Mouse (Mus musculus): ENCODE results near the gene Cog7. TPM values are rescaled to one million over a fixed set of nuclear protein-coding genes. Genes with fewer than 3 reads are reported as not detected.

The Cog7 gene
- total RNA-seq, 2 experiments from 2014 or later = 13.8 to 15.2 TPM

Other genes starting within 250 kb of the Cog7 start
- not detected for gene Scnn1g, start 247.2 kb downstream of the Cog7 start, total RNA-seq (2021)
- not detected for gene Scnn1b, start 116.7 kb downstream of the Cog7 start, total RNA-seq (2021)
- 10 to 100 TPM; 25.7 to 26.9 TPM for gene Gga2, start 39.5 kb upstream of the Cog7 start, total RNA-seq (2021)
- 10 to 100 TPM; 35.0 to 38.6 TPM for gene Ubfd1, start 85.5 kb upstream of the Cog7 start, total RNA-seq (2021)
- gene Ears2, start 85.6 kb upstream of the Cog7 start, total RNA-seq (2021) = 10 to 100 TPM; 11.3 to 12.6 TPM
- gene Ndufab1, start 120.2 kb upstream of the Cog7 start, total RNA-seq (2021) = 1,000 to 10,000 TPM; 1,585 to 1,678 TPM
- gene Palb2, start 151.3 kb upstream of the Cog7 start, total RNA-seq (2021) = under 1 TPM; 0.52 to 0.70 TPM
- gene Dctn5, start 151.3 kb upstream of the Cog7 start, total RNA-seq (2021) = 10 to 100 TPM; 25.8 to 28.6 TPM
- gene Plk1, start 177.7 kb upstream of the Cog7 start, total RNA-seq (2021) = 1 to 10 TPM in 1 of 2 experiments, under 1 TPM in 1; 0.81 to 1.2 TPM
- gene Ern2, start 204.5 kb upstream of the Cog7 start, total RNA-seq (2021) = not detected
- gene Chp2, start 237.8 kb upstream of the Cog7 start, total RNA-seq (2021) = 1 to 10 TPM; 2.5 to 3.0 TPM